Mouse (Mus musculus): ENCODE results near the gene Cacna1c.

Gene Cacna1c

DNA sequence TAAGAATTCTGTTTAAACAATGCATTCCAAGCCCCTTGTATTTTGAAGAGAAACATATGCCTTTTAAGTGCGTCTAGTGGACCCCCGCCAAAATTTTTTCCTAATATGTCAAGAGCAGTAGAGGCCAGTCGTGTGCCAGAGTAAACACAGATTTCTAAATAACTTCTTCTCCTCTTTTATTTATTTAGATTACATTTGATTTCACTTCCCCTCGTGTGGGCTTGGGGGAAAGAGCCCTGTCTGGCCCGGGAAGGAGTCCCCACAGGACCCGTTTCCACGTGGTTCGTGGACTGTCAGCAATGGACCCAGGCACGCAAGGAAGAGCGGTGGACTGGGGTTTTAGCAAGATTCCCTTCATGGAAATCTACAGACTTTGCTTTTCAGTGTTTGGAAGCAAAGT is 143.4 kb downstream of the Cacna1c start:
- DNase-seq (ENCODE audit: low spot score in 2 of 2): no peak

DNA sequence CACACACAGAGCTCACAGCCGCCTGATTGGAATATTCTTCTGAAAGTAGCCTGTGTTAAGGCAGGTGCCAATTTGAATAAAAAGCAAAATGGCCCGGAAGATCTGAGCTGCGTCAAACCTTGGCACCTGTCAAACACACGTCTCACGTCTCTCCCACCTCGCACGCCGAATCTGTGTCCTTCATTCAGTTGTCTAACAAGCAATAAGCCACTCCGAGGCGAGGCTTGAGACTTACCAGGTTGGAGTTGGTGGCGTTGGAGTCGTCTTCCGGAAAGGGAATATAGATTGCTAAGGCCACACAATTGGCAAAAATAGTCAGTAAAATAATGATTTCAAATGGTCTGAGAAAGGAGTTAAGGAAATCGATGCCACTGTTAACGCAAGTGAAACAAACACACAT is 143.9 kb downstream of the Cacna1c start:
- DNase-seq (ENCODE audit: low spot score in 2 of 2): no peak

GRCm38 (mm10) chr6:119051721-119052120 is 144.5 kb downstream of the Cacna1c start:
- DNase-seq (ENCODE audit: low spot score in 2 of 2): no peak

DNA sequence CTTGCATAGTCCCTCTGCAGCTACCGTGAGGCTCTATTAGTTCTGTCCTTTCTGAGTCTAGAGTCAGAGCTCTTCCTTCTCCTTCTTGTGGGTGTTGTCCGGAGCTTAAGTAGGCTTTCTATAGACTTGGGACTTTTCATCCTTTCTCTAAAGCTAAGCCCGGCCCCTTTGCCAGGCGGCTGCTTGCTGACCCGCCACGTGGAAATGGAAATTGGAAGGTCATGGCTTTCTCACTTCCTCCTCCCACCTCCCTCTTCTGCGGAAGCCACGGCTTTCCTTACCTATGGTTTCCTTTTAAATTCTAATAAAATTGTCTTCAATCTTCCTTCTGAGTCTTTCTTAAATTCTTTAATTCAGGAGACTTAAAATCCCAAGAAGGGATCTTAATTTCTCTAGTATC is 148.9 kb downstream of the Cacna1c start:
- no peak for DNase-seq (ENCODE audit: low spot score in 2 of 2)

DNA sequence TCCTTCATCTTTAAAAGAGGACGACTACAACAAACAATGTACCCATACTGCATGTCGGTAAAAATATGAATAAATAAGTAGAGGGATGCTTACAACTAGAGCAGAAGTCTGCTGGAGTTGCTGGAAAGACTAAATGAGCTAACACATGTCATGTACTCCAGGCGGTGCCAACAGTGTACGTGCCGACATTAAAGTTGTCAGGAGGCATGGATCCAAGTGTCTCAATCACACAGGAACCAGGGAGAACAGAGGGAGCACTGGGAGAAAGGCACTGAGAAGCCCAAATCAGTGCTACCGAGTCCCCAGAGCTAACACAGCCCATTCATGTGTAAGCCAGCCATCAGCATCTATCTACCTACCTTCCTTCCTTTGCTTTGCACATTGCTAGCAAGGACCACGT is 150.7 kb downstream of the Cacna1c start:
- DNase-seq (ENCODE audit: low spot score in 2 of 2): no peak

GRCm38 (mm10) chr6:119044148-119044547 is 152.1 kb downstream of the Cacna1c start:
- DNase-seq (ENCODE audit: low spot score in 2 of 2): no peak

- no peak for DNase-seq (ENCODE audit: low spot score in 2 of 2)
These were observed 153.4 kb downstream of the Cacna1c start for GRCm38 (mm10) chr6:119042803-119043202.

DNA sequence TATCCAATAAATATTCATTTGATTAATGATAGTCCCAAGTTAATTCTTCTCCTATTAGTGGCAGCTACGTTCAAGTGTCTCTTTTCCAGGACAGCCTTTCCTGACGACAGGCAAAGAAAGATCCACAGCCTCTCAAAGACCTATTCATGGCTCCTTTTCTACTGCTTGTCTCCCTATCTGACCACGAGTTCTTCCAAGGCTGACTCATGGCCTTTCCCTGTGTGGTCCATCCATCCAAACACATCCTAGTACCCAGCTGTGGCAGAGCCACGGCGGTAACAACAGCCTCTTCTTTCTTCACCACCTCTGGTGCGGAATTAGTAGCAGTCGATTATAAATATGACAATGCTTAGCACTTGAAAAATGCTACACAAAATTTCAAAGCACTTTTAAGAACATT is 155.3 kb downstream of the Cacna1c start:
- DNase-seq (ENCODE audit: low spot score in 2 of 2): no peak

DNA sequence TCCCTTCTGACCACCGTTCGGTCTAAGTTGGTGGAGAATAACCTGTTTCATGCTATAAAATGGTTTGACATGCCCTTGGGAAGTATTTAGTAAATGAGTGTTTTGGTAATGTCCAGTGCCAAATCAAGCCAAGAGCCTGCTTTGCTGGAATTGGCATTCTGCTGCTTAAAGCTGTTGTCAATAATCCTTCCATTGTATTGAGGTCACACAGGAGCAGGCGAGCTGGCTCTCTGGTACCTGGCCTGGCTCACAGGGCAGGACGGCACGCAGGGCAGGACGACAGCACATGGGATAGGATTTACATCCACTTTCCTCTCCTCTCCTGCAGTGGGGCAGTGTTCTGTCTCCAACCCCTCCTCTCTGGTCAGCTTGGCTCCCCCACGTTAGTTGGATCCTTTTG is 156.4 kb downstream of the Cacna1c start:
- no peak for DNase-seq (ENCODE audit: low spot score in 2 of 2)

DNA sequence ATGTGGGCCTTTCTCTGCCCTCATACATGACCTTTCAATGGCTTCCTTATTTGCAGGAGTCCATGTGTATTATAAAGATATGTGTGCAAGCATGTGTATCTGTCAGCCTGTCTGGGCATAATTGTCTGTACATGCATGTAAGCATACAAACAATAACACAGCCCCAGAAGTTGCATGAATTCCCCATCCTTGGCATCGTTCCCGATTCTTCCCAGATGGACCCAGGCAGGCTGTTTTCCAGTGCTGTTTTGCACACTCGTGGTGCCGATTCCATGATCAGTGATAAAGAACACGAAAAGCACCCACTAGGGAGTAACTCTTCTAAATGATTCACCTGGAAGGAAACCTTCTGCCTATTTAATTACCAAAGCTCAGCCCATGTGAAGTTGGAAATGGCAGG is 156.9 kb downstream of the Cacna1c start:
- DNase-seq (ENCODE audit: low spot score in 2 of 2): no peak

DNA sequence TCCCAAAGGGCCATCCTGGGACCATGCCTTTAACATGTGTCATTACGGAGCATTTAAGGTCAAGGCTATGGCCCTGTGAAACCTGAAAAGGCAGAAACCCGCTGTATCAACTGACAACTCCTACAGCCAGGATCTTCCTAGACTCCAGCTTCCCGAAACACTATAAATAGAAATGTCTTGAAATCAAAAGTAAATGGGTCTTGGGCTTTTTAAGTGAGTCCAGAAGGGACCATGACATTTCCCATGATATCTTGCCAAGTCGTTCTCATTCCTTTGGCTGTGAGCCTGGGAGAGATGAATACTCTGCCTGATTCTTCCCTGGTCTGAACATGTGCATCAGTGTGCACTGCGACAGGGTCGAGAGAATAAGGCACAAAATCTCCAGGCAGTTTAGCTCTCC is 158.4 kb downstream of the Cacna1c start:
- no peak for DNase-seq (ENCODE audit: low spot score in 2 of 2)

- DNase-seq (ENCODE audit: low spot score in 2 of 2): no peak
These were observed 159.2 kb downstream of the Cacna1c start for GRCm38 (mm10) chr6:119037047-119037446.

- no peak for DNase-seq (ENCODE audit: low spot score in 2 of 2)
These were observed 160.9 kb downstream of the Cacna1c start for GRCm38 (mm10) chr6:119035361-119035760.

DNA sequence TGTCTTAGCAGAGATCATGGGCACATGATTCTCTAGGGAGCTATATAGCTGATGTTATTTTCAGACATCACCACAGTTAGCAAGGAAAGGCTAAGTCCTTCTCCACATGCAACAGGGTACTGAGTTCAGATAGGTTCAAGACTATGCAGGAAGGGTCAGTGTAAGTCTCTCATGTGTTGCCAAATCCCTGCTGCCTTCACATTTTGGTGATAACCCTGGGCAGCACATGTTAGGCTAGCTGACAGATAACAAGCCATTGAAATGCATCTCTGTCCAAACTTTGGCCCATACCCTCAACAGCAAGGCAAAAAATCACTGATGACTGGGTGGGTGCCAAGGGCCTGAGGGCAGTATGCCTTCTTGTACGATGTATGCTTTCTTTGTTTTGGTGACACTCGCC is 161.3 kb downstream of the Cacna1c start:
- DNase-seq (ENCODE audit: low spot score in 2 of 2): no peak

- DNase-seq (ENCODE audit: low spot score in 2 of 2): no peak
These were observed 168.3 kb downstream of the Cacna1c start for GRCm38 (mm10) chr6:119027880-119028279.

DNA sequence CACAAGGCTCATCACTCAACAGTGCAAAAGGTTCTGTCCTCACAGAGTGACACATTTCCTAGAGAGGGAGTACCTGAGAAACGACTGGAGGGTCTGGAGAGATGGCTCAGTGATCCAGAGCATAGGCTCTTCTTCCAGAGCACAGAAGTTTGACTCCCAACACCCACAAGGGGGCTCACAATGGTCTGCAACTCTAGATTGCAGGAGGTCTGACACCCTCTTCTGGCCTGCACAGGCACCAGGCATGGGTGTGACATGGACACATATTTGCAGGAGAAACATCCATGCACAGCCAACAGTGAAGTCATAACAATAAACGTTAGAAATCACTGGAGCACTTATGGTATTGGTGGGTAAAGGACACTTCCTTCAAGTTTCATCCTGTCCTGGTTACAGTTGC is 173.4 kb downstream of the Cacna1c start:
- no peak for DNase-seq (ENCODE audit: low spot score in 2 of 2)

GRCm38 (mm10) chr6:119021226-119021625 is 175.0 kb downstream of the Cacna1c start:
- no peak for DNase-seq (ENCODE audit: low spot score in 2 of 2)

DNA sequence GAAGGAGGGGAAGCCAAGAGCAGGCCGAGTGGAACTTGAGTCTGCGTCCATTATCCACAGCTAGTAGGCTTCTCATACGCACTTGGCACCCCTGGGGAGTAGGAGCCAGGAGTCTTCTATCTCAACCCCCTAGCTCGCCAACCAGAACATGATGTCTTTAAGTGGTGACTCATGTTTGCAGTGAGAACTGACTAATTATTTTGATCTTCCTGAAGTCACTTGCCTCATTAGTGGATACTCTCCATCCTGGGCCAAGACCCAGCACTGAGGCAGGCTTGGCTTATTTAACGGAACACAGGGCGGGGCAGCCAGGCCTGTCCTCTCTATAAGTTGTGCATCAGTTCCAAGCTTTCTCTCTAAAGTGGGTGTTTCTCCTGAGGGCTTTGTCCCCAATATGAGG is 177.3 kb downstream of the Cacna1c start:
- no peak for DNase-seq (ENCODE audit: low spot score in 2 of 2)

GRCm38 (mm10) chr6:119018256-119018655 is 178.0 kb downstream of the Cacna1c start:
- no peak for DNase-seq (ENCODE audit: low spot score in 2 of 2)

- DNase-seq (ENCODE audit: low spot score in 2 of 2): no peak
These were observed 178.7 kb downstream of the Cacna1c start for GRCm38 (mm10) chr6:119017498-119017897.

DNA sequence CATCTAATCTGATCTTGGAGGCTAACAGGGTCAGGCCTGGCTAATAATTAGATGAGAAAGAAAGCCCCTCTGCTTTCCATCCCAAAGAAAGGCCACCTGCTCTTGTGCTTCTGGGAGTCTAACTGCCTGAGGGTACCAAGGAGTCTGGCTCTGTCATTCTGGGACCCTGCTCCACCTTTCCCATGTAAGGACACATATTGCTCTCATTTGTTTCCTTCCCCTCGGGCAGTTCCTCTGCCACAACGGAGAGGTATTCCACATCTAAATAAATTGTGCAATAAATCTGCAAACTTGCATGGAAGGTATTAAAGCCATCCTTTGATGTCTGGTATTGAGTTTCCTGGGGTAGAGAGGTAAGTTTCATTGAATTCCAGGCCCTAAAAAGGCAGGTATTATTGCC is 180.9 kb downstream of the Cacna1c start:
- no peak for DNase-seq (ENCODE audit: low spot score in 2 of 2)

GRCm38 (mm10) chr6:119013168-119014098 is 182.8 kb downstream of the Cacna1c start:
- no peak for DNase-seq (ENCODE audit: low spot score in 2 of 2)

DNA sequence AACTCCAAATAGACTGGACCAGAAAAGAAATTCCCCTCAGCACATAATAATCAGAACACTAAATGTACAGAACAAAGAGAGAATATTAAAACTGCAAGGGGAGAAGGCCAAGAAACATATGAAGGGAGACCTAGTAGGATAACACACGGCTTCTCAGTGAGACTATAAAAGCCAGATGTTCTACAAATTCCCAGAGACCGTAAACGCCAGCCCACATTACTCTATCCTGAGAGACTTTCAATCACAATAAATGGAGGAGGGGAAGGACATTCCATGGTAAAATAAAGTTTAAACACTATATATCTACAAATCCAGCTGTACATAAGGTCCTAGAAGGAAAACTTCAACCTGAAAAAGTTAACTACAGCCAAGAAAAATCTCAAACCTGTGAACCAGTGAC is 185.3 kb downstream of the Cacna1c start:
- DNase-seq (ENCODE audit: low spot score in 2 of 2): no peak

DNA sequence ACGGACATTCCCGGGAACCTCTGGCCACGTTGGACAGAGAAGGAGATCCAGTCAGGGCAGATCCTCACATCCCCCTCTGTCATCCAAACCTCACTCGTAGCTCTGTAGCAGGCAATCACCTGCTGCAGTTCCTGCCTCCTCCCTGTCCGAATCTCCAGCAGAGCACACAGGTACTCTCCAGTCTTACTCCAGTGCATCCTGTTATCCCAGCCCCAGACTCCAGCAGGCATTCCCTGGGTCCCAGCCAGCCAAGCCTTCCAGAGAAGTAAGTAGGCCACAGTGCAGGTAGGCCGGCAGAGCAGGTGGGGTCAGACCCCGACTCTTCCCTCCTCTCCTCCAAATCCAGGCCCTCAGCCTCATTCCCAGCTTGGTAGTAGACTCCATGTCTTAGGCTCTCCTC is 186.7 kb downstream of the Cacna1c start:
- DNase-seq (ENCODE audit: low spot score in 2 of 2): no peak

Measured in right cerebral cortex, adult 2 months (tissue).